Mouse (Mus musculus): ENCODE measurements around the gene Pdia4.
"Not testable (repeated sequence)": the region's sequence is repeated elsewhere in the genome, so short reads cannot be mapped to it uniquely, and the experiment has no call there.

Gene Pdia4

DNA sequence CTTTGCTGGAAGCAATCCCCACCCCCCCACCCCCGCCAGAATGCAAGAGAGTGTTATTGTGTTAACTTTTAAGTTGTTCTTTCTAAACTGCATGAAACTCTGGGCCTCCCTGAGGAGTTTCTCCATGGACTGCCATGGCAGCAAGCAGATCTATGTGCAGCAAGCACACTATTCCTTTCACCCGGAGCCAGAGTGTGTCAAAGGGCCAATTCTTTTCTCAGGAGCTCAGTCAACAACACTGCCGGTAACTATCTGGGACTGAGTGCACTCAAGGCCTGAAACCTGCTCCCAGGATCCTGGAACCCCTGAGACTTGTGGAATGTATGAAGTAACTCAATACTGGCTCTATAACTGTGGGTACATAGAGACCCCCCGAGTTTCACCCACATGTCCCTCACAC is 4.2 kb downstream of the Pdia4 start:
- DNase-seq: no peak

DNA sequence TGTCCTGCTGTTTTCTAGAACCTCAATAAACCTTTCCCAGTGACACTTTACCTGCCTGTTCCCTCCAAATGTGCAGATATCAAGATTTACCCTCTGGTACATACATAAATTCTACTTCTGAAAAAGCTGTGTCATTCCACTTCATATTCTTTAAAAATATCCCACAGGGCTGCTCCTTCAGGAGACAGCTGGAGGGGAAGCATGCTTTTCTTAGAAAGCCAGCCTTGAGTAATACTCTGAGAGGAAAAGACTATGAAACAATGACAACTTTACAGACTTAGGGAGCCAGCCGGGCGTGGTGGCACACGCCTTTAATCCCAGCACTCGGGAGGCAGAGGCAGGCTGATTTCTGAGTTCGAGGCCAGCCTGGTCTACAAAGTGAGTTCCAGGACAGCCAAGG is 4.7 kb downstream of the Pdia4 start:
- DNase-seq: no peak

- DNase-seq: no peak
Observed at GRCm38 (mm10) chr6:47807419-47807818, 5.8 kb downstream of the Pdia4 start.

GRCm38 (mm10) chr6:47805520-47805919 is 7.7 kb downstream of the Pdia4 start:
- no peak for DNase-seq

DNA sequence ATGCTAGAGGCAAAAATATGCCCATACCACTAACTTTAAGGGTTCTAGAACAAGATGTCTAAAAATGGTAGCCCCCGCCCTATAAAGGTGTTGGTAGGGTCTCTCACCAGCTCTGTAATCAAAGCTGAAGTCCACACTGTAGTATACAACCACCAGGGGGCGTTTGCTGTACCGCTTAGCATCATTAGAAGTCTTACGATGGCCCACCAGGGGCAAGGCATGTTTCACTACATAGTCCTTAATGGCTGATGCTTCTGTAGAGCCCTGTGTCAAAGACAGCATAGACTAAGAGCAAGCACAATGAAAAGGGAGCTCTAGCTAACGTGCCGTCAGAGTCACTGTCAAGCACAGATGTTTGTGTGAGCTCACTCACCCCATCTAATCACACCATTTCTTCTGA is 14.2 kb downstream of the Pdia4 start:
- peak; percentile 47 to 58 for DNase-seq

GRCm38 (mm10) chr6:47794106-47794830 is 19.0 kb downstream of the Pdia4 start:
- peak; percentile 31 to 49 for DNase-seq

DNA sequence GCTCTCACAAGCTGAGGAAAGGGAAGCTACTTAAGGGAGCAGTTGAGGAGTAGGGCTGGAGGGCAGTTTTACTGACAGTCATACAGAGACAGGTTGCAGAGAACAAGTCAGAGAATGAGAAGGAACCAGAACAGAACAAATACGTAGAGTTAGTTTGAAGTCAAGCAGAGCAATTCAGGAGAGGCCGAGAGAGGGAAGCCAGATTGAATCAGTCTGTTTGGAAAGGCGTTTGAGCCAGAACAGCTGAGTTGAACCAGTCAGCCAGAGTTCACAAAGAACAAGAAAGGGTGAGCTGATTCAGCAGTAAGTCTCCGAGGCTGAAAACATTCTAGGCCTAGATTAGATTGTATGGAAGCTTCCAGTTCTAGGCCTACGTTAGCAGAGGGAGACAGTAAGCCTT is 19.9 kb downstream of the Pdia4 start:
- no peak for DNase-seq

GRCm38 (mm10) chr6:47792533-47792932 is 20.7 kb downstream of the Pdia4 start:
- no peak for DNase-seq

DNA sequence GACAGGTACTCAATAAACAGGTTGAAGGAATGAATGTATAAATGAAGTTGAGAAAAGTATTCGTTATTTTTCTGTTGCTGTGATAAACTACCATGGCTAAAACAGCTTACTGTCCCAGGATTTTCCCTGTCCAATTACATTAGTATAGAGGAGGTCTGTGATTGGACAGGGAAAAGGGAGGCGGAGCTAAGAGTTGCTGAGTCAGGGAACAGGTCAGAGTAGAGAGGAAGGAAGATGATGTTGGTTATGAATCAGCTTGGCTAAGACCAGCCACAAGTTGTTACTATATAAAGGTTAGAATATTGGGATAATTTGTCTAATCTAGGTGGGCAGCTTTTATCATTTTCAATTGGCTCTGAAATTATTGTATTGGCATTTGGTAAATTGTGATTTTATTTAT is 22.5 kb downstream of the Pdia4 start:
- peak in 1 of 2 experiments; percentile 37 for DNase-seq

- DNase-seq: peak in 1 of 2 experiments; percentile 36
Observed at GRCm38 (mm10) chr6:47788821-47789220, 24.4 kb downstream of the Pdia4 start.

DNA sequence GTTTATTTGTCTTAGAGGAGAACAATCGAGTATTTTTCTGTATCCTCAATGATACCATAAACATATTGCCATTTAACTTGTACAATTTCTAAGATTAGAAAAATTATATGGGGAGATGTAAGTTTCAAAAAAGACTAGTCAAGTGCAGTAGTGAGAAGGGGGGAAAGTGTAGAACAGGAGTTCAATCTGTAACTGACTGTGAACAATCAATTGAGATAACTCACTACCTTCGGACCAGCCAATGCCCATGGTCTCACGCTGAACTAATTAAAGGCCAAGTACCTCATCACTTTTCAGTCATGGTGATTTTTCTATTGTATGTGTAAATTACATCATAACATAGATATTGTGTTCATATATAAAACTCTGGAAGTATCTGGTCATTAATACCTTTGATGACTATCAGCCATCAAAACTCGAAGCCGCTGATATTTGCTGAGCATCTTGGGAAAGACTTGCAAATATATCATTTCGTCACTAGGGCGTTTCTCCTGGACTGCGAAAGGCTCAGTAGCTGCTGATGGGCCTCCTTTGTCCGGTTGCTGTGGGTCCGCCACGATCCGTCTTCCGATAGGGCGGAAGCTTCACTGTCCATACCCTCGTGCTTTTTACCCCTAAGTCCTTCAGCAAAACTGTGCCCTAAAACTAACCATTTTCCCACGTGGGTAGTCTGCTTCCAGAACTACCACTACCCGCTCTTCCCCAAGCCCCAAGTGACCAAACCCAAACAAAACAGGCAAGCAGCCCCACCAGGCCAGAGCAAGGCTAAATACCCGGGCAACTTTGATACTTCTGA is 25.1 kb downstream of the Pdia4 start:
- DNase-seq: peak; percentile 82 to 87

DNA sequence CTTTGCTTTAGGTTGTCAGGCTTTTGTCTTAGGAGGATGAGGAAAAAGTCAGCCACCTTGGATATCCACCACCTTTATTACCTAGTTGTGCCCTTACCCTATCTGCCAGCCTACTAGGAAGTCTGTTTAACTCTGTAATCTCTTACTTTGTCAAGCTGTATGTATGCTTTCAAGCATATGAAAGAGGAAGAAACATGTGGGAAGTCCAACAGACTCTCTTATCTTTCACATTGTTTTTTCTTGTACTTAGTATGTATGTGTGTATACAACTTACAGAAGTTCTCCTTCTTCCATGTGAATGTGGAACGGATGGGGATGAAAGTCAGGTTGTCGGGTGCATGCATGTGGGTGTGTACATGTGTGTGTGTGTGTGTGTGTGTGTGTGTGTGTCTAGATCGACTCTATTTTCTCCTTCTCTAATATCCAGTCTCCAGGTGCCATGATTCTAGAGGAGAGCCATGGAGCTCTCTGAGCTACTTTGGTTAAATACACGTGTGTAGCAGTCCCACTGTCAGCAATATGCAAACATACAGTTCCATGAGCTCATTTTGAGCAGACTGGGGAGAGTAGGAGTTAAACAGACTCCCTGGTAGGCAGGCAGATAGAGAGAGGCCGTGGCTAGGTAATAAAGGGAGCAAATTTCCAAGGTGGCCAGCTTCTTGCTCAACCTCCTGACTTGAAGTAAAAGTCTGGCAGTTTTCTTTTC is 28.4 kb downstream of the Pdia4 start:
- no peak for DNase-seq

DNA sequence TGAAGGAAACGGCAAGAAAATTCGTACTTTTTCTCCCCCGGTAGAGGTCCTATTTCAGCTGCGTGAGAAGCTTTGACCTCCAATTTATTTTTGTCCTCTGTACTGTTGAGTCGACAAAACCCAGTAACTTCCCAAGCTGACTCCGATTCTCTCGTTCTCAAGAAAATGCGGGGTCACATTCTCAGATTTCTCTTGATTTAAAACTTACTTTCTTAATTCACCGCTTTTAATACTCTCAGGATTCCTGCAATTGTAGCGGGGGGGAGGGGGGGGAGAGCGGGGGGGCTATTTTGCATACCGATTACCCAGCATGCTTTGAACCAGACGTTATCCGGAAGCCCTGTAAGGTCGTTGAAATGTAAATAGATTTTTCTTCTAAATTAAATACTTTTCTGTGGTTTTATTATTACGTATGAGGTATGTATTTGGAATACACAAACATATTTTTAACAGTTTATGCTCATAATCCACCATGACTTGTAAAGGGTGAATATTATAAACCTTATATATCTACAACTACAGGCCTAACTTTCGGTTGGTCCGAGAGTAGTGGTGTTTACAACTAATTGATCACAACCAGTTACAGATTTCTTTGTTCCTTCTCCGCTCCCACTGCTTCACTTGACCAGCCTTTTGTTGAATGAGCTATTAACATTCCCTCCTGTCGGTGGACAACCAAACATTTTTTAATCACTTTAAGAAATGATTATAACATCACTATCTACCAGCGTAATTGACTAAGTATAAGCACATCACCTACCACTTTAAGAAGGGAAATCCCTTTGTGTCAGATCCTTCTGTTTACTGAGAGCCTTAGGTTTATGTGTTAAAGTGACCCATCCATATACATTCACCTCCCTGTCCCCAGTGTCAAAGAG is 31.9 kb downstream of the Pdia4 start:
- DNase-seq: peak; percentile 28 to 55

GRCm38 (mm10) chr6:47780576-47781013 is 32.6 kb downstream of the Pdia4 start:
- DNase-seq: no peak

DNA sequence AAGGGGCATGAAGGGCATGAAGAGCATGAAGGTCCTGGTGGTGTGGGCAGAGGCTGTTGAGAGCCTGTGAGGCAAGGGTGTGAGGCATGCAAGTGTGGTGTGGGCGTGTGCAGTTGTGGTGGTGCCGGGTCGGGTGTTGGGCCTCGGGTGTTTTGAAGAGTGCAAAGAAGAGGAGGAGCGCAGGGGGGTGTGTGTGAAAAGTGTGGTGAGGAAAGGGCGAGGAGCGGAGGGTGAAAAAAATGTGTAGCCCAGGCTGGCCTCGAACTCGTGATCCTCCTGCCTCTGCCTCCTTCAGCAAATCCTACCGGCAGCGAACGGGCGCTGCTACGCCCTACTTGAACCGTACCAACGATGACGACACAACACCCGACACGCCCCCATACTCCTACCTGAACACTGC is 41.5 kb downstream of the Pdia4 start:
- peak; percentile 13 to 40 for DNase-seq

- peak in 1 of 2 experiments; percentile 4 for DNase-seq
Observed at GRCm38 (mm10) chr6:47771113-47771512, 42.1 kb downstream of the Pdia4 start.

GRCm38 (mm10) chr6:47769861-47770260 is 43.4 kb downstream of the Pdia4 start:
- DNase-seq: peak; percentile 2 to 30

DNA sequence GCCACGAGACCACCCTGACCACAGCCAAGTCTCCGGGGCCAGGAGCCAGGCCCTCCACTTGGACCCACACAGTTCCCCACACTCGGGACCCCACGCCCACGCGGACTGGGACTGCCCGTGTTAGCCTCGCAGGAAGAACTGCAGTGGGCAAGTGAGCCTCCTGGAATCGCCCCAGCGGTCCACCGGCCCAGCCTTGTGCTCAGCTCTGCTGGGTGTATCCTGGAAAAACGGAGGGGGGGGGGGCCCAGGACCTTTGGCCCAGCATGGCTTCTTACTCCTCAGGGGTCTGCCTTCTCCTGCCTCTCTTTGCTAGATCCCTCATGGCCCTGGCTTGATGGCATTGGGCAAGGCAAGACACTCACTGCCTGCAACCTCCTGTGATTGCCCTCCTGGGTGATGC is 44.7 kb downstream of the Pdia4 start:
- DNase-seq: not testable (repeated sequence)

DNA sequence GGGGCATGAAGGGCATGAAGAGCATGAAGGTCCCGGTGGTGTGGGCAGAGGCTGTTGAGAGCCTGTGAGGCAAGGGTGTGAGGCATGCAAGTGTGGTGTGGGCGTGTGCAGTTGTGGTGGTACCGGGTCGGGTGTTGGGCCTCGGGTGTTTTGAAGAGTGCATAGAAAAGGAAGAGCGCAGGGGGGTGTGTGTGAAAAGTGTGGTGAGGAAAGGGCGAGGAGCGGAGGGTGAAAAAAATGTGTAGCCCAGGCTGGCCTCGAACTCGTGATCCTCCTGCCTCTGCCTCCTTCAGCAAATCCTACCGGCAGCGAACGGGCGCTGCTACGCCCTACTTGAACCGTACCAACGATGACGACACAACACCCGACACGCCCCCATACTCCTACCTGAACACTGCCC is 45.9 kb downstream of the Pdia4 start:
- not testable (repeated sequence) for DNase-seq

DNA sequence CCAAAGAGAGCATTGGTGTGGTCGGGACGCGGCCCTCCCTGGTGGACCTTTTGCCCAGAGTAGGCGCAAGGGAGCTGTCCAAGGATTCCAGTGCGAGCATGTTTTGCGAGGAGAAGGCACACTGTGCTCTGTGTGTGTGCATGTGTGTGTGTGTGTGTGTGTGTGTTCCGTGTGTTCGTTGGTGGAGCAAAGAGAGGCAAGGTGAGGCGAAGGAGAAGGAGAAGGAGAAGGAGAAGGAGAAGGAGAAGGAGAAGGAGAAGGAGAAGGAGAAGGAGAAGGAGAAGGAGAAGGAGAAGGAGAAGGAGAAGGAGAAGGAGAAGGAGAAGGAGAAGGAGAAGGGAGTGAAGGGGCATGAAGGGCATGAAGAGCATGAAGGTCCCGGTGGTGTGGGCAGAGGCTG is 50.5 kb downstream of the Pdia4 start:
- DNase-seq: peak; percentile 9 to 29

GRCm38 (mm10) chr6:47759406-47759805 is 53.8 kb downstream of the Pdia4 start:
- peak in 1 of 2 experiments; percentile 13 for DNase-seq

DNA sequence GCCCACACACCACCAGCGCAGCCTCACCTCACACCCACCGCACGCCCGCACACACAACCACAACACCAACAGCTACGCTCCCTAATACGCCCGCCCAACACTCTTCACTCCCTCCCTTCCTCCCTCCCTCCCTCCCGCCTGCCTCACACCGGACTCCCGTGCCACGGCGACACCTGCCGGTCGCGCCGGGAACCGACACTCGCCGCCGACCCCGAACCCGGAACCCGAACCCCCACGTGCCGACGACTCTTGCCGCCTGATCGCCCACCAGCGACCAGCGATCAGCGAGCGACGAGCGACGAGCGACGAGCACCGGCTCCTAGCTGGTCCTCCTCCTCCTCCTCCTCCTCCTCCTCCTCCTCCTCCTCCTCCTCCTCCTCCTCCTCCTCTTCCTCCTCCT is 55.4 kb downstream of the Pdia4 start:
- peak; percentile 72 to 86 for DNase-seq

Measured in cerebellum, adult 18-20 months (tissue).